Mouse (Mus musculus): ENCODE results near the gene Marcksl1. TPM values are rescaled to one million over a fixed set of nuclear protein-coding genes. Genes with fewer than 3 reads are reported as not detected.
"Not testable (repeated sequence)": the region's sequence is repeated elsewhere in the genome, so short reads cannot be mapped to it uniquely, and the experiment has no call there.

Gene Marcksl1
- polyA plus RNA-seq, 1 experiment from 2014 or later = 51.3 TPM

- Histone ChIP-seq H3K9ac (no peak overlapping the region), H3K4me1 (replicated peaks) (peaks cover 41% of the 10 kb centered on the region), H3K36me3 (replicated peaks) (peaks cover 11% of the 10 kb centered on the region), H3K9me3 (replicated peaks) (no peaks in the 10 kb centered on the region), H3K27ac (replicated peaks) (no peak overlapping the region), H3K4me3 (replicated peaks) (no peak overlapping the region), H3K27me3 (peaks cover 59% of the 10 kb centered on the region), H3K4me2 (no peak overlapping the region)
- WGBS (ENCODE audit: insufficient replicate concordance) = 61% methylated on average over 6 of the region's 6 CpGs
- ATAC-seq (ENCODE audit: insufficient read depth) = no peak
Observed at GRCm38 (mm10) chr4:129511413-129512096, 1.8 kb upstream of the Marcksl1 start.

GRCm38 (mm10) chr4:129513891-129514290, 510 bp downstream of the Marcksl1 start:
- peaks cover 34% of the 10 kb centered on the region for H3K36me3 ChIP-seq (replicated peaks)
- ATAC-seq (ENCODE audit: insufficient read depth) = peak; percentile 30
- 0% methylated on average over 51 of the region's 57 CpGs for WGBS (ENCODE audit: insufficient replicate concordance)
- peak overlapping the region; percentile 65 for H3K27ac ChIP-seq (replicated peaks)
- H3K27me3 ChIP-seq = peaks cover 53% of the 10 kb centered on the region
- no peaks in the 10 kb centered on the region for H3K9me3 ChIP-seq (replicated peaks)
- H3K4me3 ChIP-seq (replicated peaks) = peak overlapping the region; percentile 67
- peak overlapping the region; percentile 74 for H3K9ac ChIP-seq
- H3K4me2 ChIP-seq = peak overlapping the region; percentile 98
- H3K4me1 ChIP-seq (replicated peaks) = peaks cover 34% of the 10 kb centered on the region

- Histone ChIP-seq H3K4me2 (peak overlapping the region; percentile 98), H3K4me1 (replicated peaks) (peaks cover 33% of the 10 kb centered on the region), H3K4me3 (replicated peaks) (peak overlapping the region; percentile 67), H3K27ac (replicated peaks) (peak overlapping the region; percentile 65), H3K9me3 (replicated peaks) (no peaks in the 10 kb centered on the region), H3K36me3 (replicated peaks) (peaks cover 38% of the 10 kb centered on the region), H3K27me3 (peaks cover 48% of the 10 kb centered on the region), H3K9ac (peak overlapping the region; percentile 74)
- 1% methylated on average over 35 of the region's 35 CpGs for WGBS (ENCODE audit: insufficient replicate concordance)
- ATAC-seq (ENCODE audit: insufficient read depth) = peak; percentile 40
Observed at GRCm38 (mm10) chr4:129514300-129514898, 1.0 kb downstream of the Marcksl1 start.

- no peak overlapping the region for H3K27ac ChIP-seq (replicated peaks)
- no peak overlapping the region for H3K4me3 ChIP-seq (replicated peaks)
- peaks cover 26% of the 10 kb centered on the region for H3K27me3 ChIP-seq
- H3K36me3 ChIP-seq (replicated peaks) = peaks cover 62% of the 10 kb centered on the region
- no peak for ATAC-seq (ENCODE audit: insufficient read depth)
- H3K4me1 ChIP-seq (replicated peaks) = peaks cover 33% of the 10 kb centered on the region
- no peak overlapping the region for H3K9ac ChIP-seq
- H3K4me2 ChIP-seq = no peak overlapping the region
- no peaks in the 10 kb centered on the region for H3K9me3 ChIP-seq (replicated peaks)
- WGBS (ENCODE audit: insufficient replicate concordance) = 77% methylated on average over 2 of the region's 2 CpGs
Observed at GRCm38 (mm10) chr4:129516925-129517324, 3.5 kb downstream of the Marcksl1 start.

- H3K4me3 ChIP-seq (replicated peaks) = no peak overlapping the region
- H3K27me3 ChIP-seq = peaks cover 10% of the 10 kb centered on the region
- H3K9me3 ChIP-seq (replicated peaks) = no peaks in the 10 kb centered on the region
- no peak for ATAC-seq (ENCODE audit: insufficient read depth)
- peaks cover 77% of the 10 kb centered on the region for H3K36me3 ChIP-seq (replicated peaks)
- WGBS (ENCODE audit: insufficient replicate concordance) = 86% methylated on average over 8 of the region's 8 CpGs
- no peak overlapping the region for H3K27ac ChIP-seq (replicated peaks)
- H3K4me2 ChIP-seq = no peak overlapping the region
- H3K9ac ChIP-seq = no peak overlapping the region
- H3K4me1 ChIP-seq (replicated peaks) = peaks cover 22% of the 10 kb centered on the region
Observed at GRCm38 (mm10) chr4:129518519-129518918, 5.1 kb downstream of the Marcksl1 start.

- Histone ChIP-seq H3K27me3 (no peaks in the 10 kb centered on the region), H3K9ac (no peak overlapping the region), H3K4me1 (replicated peaks) (no peaks in the 10 kb centered on the region), H3K9me3 (replicated peaks) (no peaks in the 10 kb centered on the region), H3K36me3 (replicated peaks) (peaks cover 91% of the 10 kb centered on the region), H3K4me2 (no peak overlapping the region), H3K4me3 (replicated peaks) (no peak overlapping the region), H3K27ac (replicated peaks) (no peak overlapping the region)
- no peak for ATAC-seq (ENCODE audit: insufficient read depth)
- 77% methylated on average over 5 of the region's 5 CpGs for WGBS (ENCODE audit: insufficient replicate concordance)
Observed at GRCm38 (mm10) chr4:129525338-129525737, 12.0 kb downstream of the Marcksl1 start.

GRCm38 (mm10) chr4:129525889-129526288, 12.5 kb downstream of the Marcksl1 start:
- no peak for ATAC-seq (ENCODE audit: insufficient read depth)
- Histone ChIP-seq H3K4me1 (replicated peaks) (no peaks in the 10 kb centered on the region), H3K9me3 (replicated peaks) (no peaks in the 10 kb centered on the region), H3K27ac (replicated peaks) (no peak overlapping the region), H3K27me3 (no peaks in the 10 kb centered on the region), H3K9ac (no peak overlapping the region), H3K36me3 (replicated peaks) (peaks cover 91% of the 10 kb centered on the region), H3K4me2 (no peak overlapping the region), H3K4me3 (replicated peaks) (no peak overlapping the region)
- 69% methylated on average over 3 of the region's 3 CpGs for WGBS (ENCODE audit: insufficient replicate concordance)

GRCm38 (mm10) chr4:129528901-129529300, 15.5 kb downstream of the Marcksl1 start:
- not testable (repeated sequence) for H3K4me1 ChIP-seq (replicated peaks); H3K27me3 ChIP-seq; H3K9ac ChIP-seq; H3K4me3 ChIP-seq (replicated peaks); H3K4me2 ChIP-seq; H3K27ac ChIP-seq (replicated peaks); H3K9me3 ChIP-seq (replicated peaks); ATAC-seq (ENCODE audit: insufficient read depth)
- peaks cover 85% of the 10 kb centered on the region for H3K36me3 ChIP-seq (replicated peaks)
- 84% methylated on average over 6 of the region's 6 CpGs for WGBS (ENCODE audit: insufficient replicate concordance)

GRCm38 (mm10) chr4:129540012-129540411, 26.6 kb downstream of the Marcksl1 start:
- Histone ChIP-seq H3K4me3 (replicated peaks) (no peak overlapping the region), H3K9ac (no peak overlapping the region), H3K27ac (replicated peaks) (no peak overlapping the region), H3K36me3 (replicated peaks) (peaks cover 33% of the 10 kb centered on the region), H3K4me2 (no peak overlapping the region), H3K9me3 (replicated peaks) (no peaks in the 10 kb centered on the region), H3K4me1 (replicated peaks) (peaks cover 47% of the 10 kb centered on the region), H3K27me3 (no peaks in the 10 kb centered on the region)
- WGBS (ENCODE audit: insufficient replicate concordance) = 82% methylated on average over 6 of the region's 6 CpGs
- no peak for ATAC-seq (ENCODE audit: insufficient read depth)

GRCm38 (mm10) chr4:129541868-129542591, 28.6 kb downstream of the Marcksl1 start:
- Histone ChIP-seq H3K4me3 (replicated peaks) (peak overlapping the region; percentile 95), H3K9ac (peak overlapping the region; percentile 96), H3K4me1 (replicated peaks) (peaks cover 45% of the 10 kb centered on the region), H3K9me3 (replicated peaks) (no peaks in the 10 kb centered on the region), H3K27ac (replicated peaks) (peak overlapping the region; percentile 94), H3K4me2 (peak overlapping the region; percentile 82), H3K27me3 (no peaks in the 10 kb centered on the region), H3K36me3 (replicated peaks) (peaks cover 16% of the 10 kb centered on the region)
- ATAC-seq (ENCODE audit: insufficient read depth) = no peak; the same call in 1 of the 2 replicates
- WGBS (ENCODE audit: insufficient replicate concordance) = under 1% methylated on average over 30 of the region's 30 CpGs

- Histone ChIP-seq H3K4me1 (replicated peaks) (peaks cover 50% of the 10 kb centered on the region), H3K4me2 (peak within 1 kb of the TSS; percentile 82), H3K27ac (replicated peaks) (peak within 1 kb of the TSS; percentile 94), H3K9me3 (replicated peaks) (no peaks in the 10 kb centered on the region), H3K27me3 (no peaks in the 10 kb centered on the region), H3K9ac (peak within 1 kb of the TSS; percentile 96), H3K4me3 (replicated peaks) (peak within 1 kb of the TSS; percentile 95), H3K36me3 (replicated peaks) (peaks cover 11% of the 10 kb centered on the region)
- peak; percentile 99 for ATAC-seq (ENCODE audit: insufficient read depth)
- WGBS (ENCODE audit: insufficient replicate concordance) = under 1% methylated on average over 46 of the region's 46 CpGs
Observed at GRCm38 (mm10) chr4:129542592-129543141, 29.3 kb downstream of the Marcksl1 start, which contains the start of gene Hdac1. Hdac1 (minus strand) TSS chr4:129542713.

Measured in liver, embryonic 15.5 days (tissue).